Mouse (Mus musculus): ENCODE results near the gene Gm21721.
"Not testable (repeated sequence)": the region's sequence is repeated elsewhere in the genome, so short reads cannot be mapped to it uniquely, and the experiment has no call there.

The Gm21721 gene

DNA sequence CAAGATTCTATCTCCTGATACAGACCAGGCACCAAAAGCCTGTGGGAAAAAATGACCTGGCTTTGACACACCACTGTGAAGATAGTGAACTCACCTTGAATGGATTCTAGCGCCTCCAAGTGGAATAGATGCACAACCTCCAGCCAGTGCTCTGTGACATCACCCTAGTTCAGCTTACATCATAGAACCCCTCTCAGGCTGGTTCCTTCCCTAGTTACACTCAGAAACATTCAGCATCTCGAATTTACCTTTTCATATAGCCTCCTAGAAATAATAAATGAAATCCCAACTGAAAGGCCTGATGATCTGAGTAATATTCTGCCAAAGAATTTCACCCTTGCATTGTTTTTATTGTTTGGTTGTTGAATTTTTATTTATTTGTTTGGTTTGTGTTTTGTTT, at the start of gene Gm21721:
Gm21721 (minus strand) TSS at position 101 of the 400 bp plus-strand sequence.
- not testable (repeated sequence) for DNase-seq

Data from kidney, adult 11 months (tissue).